Comparison of ENCODE assay signal across 8 mouse cellular contexts in genomic region chr7:145283041-145283440, GRCm38 (mm10). TPM values are rescaled to one million over a fixed set of nuclear protein-coding genes. Genes with fewer than 3 reads are reported as not detected.
DNase-seq lines count a peak whose midpoint lies in the region; ATAC-seq lines count a peak whose summit lies in the region.

No protein-coding gene starts in this region.

- 43% methylated on average over 4 of the region's 4 CpGs for WGBS in heart, embryonic 12.5 days
- 42% methylated on average over 4 of the region's 4 CpGs for WGBS in hindbrain, embryonic 13.5 days

- H3K9me3 ChIP-seq in heart, embryonic 12.5 days (replicated peaks) = no peaks in the 10 kb centered on the region
- no peaks in the 10 kb centered on the region for H3K9me3 ChIP-seq in hindbrain, embryonic 13.5 days

- DNase-seq in heart, postnatal 36 days = no peak
- DNase-seq in lung, postnatal 36 days = peak; percentile 67
- DNase-seq in frontal cortex, postnatal 14 days (ENCODE audit: low spot score in 2 of 2) = no peak
- no peak for DNase-seq in thymus, postnatal 4 days

- ATAC-seq in heart, embryonic 12.5 days (ENCODE audit: insufficient number of reproducible peaks, low FRiP score) = no peak
- 0 out of 2 replicates have a peak, but pooled peaks have one; percentile 8 for ATAC-seq in hindbrain, embryonic 13.5 days (ENCODE audit: low FRiP score)
- ATAC-seq in frontal cortex, adult (ENCODE audit: low TSS enrichment) = no peak

- peaks cover 16% of the 10 kb centered on the region for H3K4me1 ChIP-seq in heart, embryonic 12.5 days (replicated peaks)
- H3K4me1 ChIP-seq in brown adipose tissue, adult 24 weeks (ENCODE audit: control insufficient read depth, insufficient read depth, insufficient read length, low read length) = peaks cover 10% of the 10 kb centered on the region
- H3K4me1 ChIP-seq in hindbrain, embryonic 13.5 days (replicated peaks) = peaks cover 18% of the 10 kb centered on the region

- no peaks in the 10 kb centered on the region for H3K27me3 ChIP-seq in heart, embryonic 12.5 days (replicated peaks)
- H3K27me3 ChIP-seq in hindbrain, embryonic 13.5 days = no peaks in the 10 kb centered on the region

- peak overlapping the region; percentile 78 for H3K9ac ChIP-seq in heart, embryonic 12.5 days
- peak overlapping the region; percentile 68 for H3K9ac ChIP-seq in hindbrain, embryonic 13.5 days

- H3K36me3 ChIP-seq in heart, embryonic 12.5 days = peaks cover 22% of the 10 kb centered on the region
- H3K36me3 ChIP-seq in hindbrain, embryonic 13.5 days = peaks cover 21% of the 10 kb centered on the region

- H3K4me2 ChIP-seq in heart, embryonic 12.5 days = peak overlapping the region; percentile 82
- H3K4me2 ChIP-seq in hindbrain, embryonic 13.5 days = peak overlapping the region; percentile 65

- intact Hi-C loops in heart, postnatal 36 days (cut with DNase I) = no loop called here

- peak overlapping the region; percentile 63 for H3K4me3 ChIP-seq in heart, embryonic 12.5 days
- peak overlapping the region; percentile 74 for H3K4me3 ChIP-seq in brown adipose tissue, adult 24 weeks (ENCODE audit: insufficient read depth, low read depth, low read length)
- peak overlapping the region; percentile 49 for H3K4me3 ChIP-seq in hindbrain, embryonic 13.5 days

- H3K27ac ChIP-seq in heart, embryonic 12.5 days (ENCODE audit: poor library complexity, severe bottlenecking) = no peak overlapping the region
- peak overlapping the region; percentile 71 for H3K27ac ChIP-seq in brown adipose tissue, adult 24 weeks (replicated peaks; ENCODE audit: low read depth, low read length)
- no peak overlapping the region for H3K27ac ChIP-seq in hindbrain, embryonic 13.5 days

RNA-seq across cellular contexts. Expression of gene Tpcn2, which starts 0.8 kb away (rescaled TPM):
- polyA plus RNA-seq in heart, embryonic 12.5 days (2016; fragmentation: Nextera tagmentation; extraction: Ambion mirVana) = 6.4 and 7.3 TPM in 2 replicates
- 1 to 10 TPM; 3.2 to 3.6 TPM for total RNA-seq in heart, postnatal 36 days (2021)
- 4.3 and 6.6 TPM in 2 replicates for polyA plus RNA-seq in brown adipose tissue, adult 24 weeks (2012; ENCODE audit: insufficient read depth, insufficient read length, missing spikeins)
- polyA plus RNA-seq in hindbrain, embryonic 13.5 days (2015; fragmentation: Nextera tagmentation; extraction: Ambion mirVana) = 3.3 TPM in 2 replicates

RNA-seq across cellular contexts. Expression of gene Mrgprf, which starts 17.6 kb away (rescaled TPM):
- 0.13 and 0.26 TPM in 2 replicates for polyA plus RNA-seq in heart, embryonic 12.5 days (2016; fragmentation: Nextera tagmentation; extraction: Ambion mirVana)
- 1 to 10 TPM; 3.9 to 4.0 TPM for total RNA-seq in heart, postnatal 36 days (2021)
- 1.5 and 1.8 TPM in 2 replicates for polyA plus RNA-seq in brown adipose tissue, adult 24 weeks (2012; ENCODE audit: insufficient read depth, insufficient read length, missing spikeins)
- 2.2 and 2.7 TPM in 2 replicates for polyA plus RNA-seq in hindbrain, embryonic 13.5 days (2015; fragmentation: Nextera tagmentation; extraction: Ambion mirVana)

RNA-seq across cellular contexts. Expression of gene Mrgprd, which starts 31.6 kb away (rescaled TPM):
- polyA plus RNA-seq in heart, embryonic 12.5 days (2016; fragmentation: Nextera tagmentation; extraction: Ambion mirVana) = not detected in 2 replicates
- not detected for total RNA-seq in heart, postnatal 36 days (2021)
- not detected in 2 replicates for polyA plus RNA-seq in brown adipose tissue, adult 24 weeks (2012; ENCODE audit: insufficient read depth, insufficient read length, missing spikeins)
- polyA plus RNA-seq in hindbrain, embryonic 13.5 days (2015; fragmentation: Nextera tagmentation; extraction: Ambion mirVana) = not detected in 2 replicates
